In genomic region chr8:61466696-61467552, GRCm38 (mm10) we compare ENCODE assay signal across 21 mouse cellular contexts. TPM values are rescaled to one million over a fixed set of nuclear protein-coding genes. Genes with fewer than 3 reads are reported as not detected.
DNase-seq lines count a peak whose midpoint lies in the region; ATAC-seq lines count a peak whose summit lies in the region.
"Had no signal": no experiment of that assay in that cellular context is flagged by ENCODE, and none has a peak within 500 bp of the region (broad histone marks: within the 10 kb centered on the region; RNA-seq: fewer than 3 reads in every experiment).

No protein-coding gene starts in this region.

- no peak overlapping the region for H3K27ac ChIP-seq in forebrain, embryonic 12.5 days
- no peak overlapping the region for H3K27ac ChIP-seq in forebrain, embryonic 13.5 days
- H3K27ac ChIP-seq in limb, embryonic 12.5 days: no peak overlapping the region
- no peak overlapping the region for H3K27ac ChIP-seq in limb, embryonic 10.5 days
- no peak overlapping the region for H3K27ac ChIP-seq in midbrain, embryonic 14.5 days (replicated peaks; ENCODE audit: low read depth, low read length)
- H3K27ac ChIP-seq in neural tube, embryonic 15.5 days (replicated peaks): no peak overlapping the region
- H3K27ac ChIP-seq: heart, embryonic 10.5 days; left cerebral cortex, adult 2 months; liver, embryonic 12.5 days had no signal

- no peak overlapping the region for H3K9ac ChIP-seq in forebrain, embryonic 12.5 days
- H3K9ac ChIP-seq in forebrain, embryonic 13.5 days: no peak overlapping the region
- H3K9ac ChIP-seq in limb, embryonic 12.5 days (replicated peaks): no peak overlapping the region
- H3K9ac ChIP-seq in midbrain, embryonic 14.5 days (replicated peaks; ENCODE audit: low read length): no peak overlapping the region
- H3K9ac ChIP-seq in neural tube, embryonic 15.5 days (replicated peaks): no peak overlapping the region
- H3K9ac ChIP-seq: liver, embryonic 12.5 days had no signal

- H3K27me3 ChIP-seq in forebrain, embryonic 12.5 days: no peaks in the 10 kb centered on the region
- H3K27me3 ChIP-seq in forebrain, embryonic 13.5 days: no peaks in the 10 kb centered on the region
- no peaks in the 10 kb centered on the region for H3K27me3 ChIP-seq in limb, embryonic 12.5 days
- H3K27me3 ChIP-seq in limb, embryonic 10.5 days (ENCODE audit: low read depth, poor library complexity, severe bottlenecking): no peaks in the 10 kb centered on the region
- H3K27me3 ChIP-seq in midbrain, embryonic 14.5 days (ENCODE audit: control insufficient read depth, insufficient read depth, low read length): no peaks in the 10 kb centered on the region
- no peaks in the 10 kb centered on the region for H3K27me3 ChIP-seq in neural tube, embryonic 15.5 days (replicated peaks)
- H3K27me3 ChIP-seq: liver, embryonic 12.5 days had no signal

- no peak for DNase-seq in limb, embryonic 10.5 days (ENCODE audit: low spot score)
- DNase-seq in midbrain, embryonic 14.5 days: peak; percentile 66
- DNase-seq in kidney, postnatal 36 days: no peak
- DNase-seq: adrenal gland, postnatal 10 days; cerebellum, postnatal 14 days; embryo, embryonic 11 days; kidney, adult 18-20 months; kidney, postnatal 10 days; lung, adult 2 months; lung, postnatal 36 days; thymus, postnatal 36 days had no signal

- H3K9me3 ChIP-seq in forebrain, embryonic 12.5 days: no peaks in the 10 kb centered on the region
- no peaks in the 10 kb centered on the region for H3K9me3 ChIP-seq in forebrain, embryonic 13.5 days (replicated peaks)
- H3K9me3 ChIP-seq in limb, embryonic 12.5 days: no peaks in the 10 kb centered on the region
- H3K9me3 ChIP-seq in limb, embryonic 10.5 days (replicated peaks): no peaks in the 10 kb centered on the region
- H3K9me3 ChIP-seq in midbrain, embryonic 14.5 days (ENCODE audit: control insufficient read depth, low read length): no peaks in the 10 kb centered on the region
- H3K9me3 ChIP-seq in neural tube, embryonic 15.5 days (replicated peaks): no peaks in the 10 kb centered on the region
- H3K9me3 ChIP-seq: heart, embryonic 10.5 days; liver, embryonic 12.5 days had no signal

- H3K4me2 ChIP-seq in forebrain, embryonic 12.5 days: no peak overlapping the region
- no peak overlapping the region for H3K4me2 ChIP-seq in forebrain, embryonic 13.5 days
- no peak overlapping the region for H3K4me2 ChIP-seq in limb, embryonic 12.5 days
- H3K4me2 ChIP-seq in midbrain, embryonic 14.5 days (ENCODE audit: low read length): no peak overlapping the region
- H3K4me2 ChIP-seq in neural tube, embryonic 15.5 days: no peak overlapping the region
- H3K4me2 ChIP-seq: liver, embryonic 12.5 days had no signal

- no peak overlapping the region for H3K4me3 ChIP-seq in forebrain, embryonic 12.5 days (replicated peaks)
- H3K4me3 ChIP-seq in forebrain, embryonic 13.5 days: no peak overlapping the region
- no peak overlapping the region for H3K4me3 ChIP-seq in limb, embryonic 12.5 days (replicated peaks)
- no peak overlapping the region for H3K4me3 ChIP-seq in limb, embryonic 10.5 days
- H3K4me3 ChIP-seq in midbrain, embryonic 14.5 days (replicated peaks; ENCODE audit: low read depth, low read length): no peak overlapping the region
- no peak overlapping the region for H3K4me3 ChIP-seq in neural tube, embryonic 15.5 days (replicated peaks)
- H3K4me3 ChIP-seq: heart, embryonic 10.5 days; left cerebral cortex, adult 2 months; liver, embryonic 12.5 days had no signal

- H3K4me1 ChIP-seq in forebrain, embryonic 12.5 days: peaks cover 14% of the 10 kb centered on the region
- H3K4me1 ChIP-seq in forebrain, embryonic 13.5 days: peaks cover 15% of the 10 kb centered on the region
- H3K4me1 ChIP-seq in limb, embryonic 12.5 days (replicated peaks): no peaks in the 10 kb centered on the region
- H3K4me1 ChIP-seq in limb, embryonic 10.5 days: no peaks in the 10 kb centered on the region
- peaks cover 12% of the 10 kb centered on the region; the same call in 1 of the 2 replicates for H3K4me1 ChIP-seq in midbrain, embryonic 14.5 days (ENCODE audit: control insufficient read depth, insufficient read depth, low read length)
- H3K4me1 ChIP-seq in neural tube, embryonic 15.5 days: peaks cover 8% of the 10 kb centered on the region; the same call in 1 of the 2 replicates
- H3K4me1 ChIP-seq: heart, embryonic 10.5 days; liver, embryonic 12.5 days had no signal

- ATAC-seq in forebrain, embryonic 12.5 days (ENCODE audit: low FRiP score): 0 out of 2 replicates have a peak, but pooled peaks have one; percentile 23
- no peak for ATAC-seq in forebrain, embryonic 13.5 days
- 0 out of 2 replicates have a peak, but pooled peaks have one; percentile 56 for ATAC-seq in limb, embryonic 12.5 days (ENCODE audit: insufficient number of reproducible peaks, insufficient read depth, low FRiP score, low TSS enrichment, low read depth)
- ATAC-seq in midbrain, embryonic 14.5 days (ENCODE audit: low FRiP score, low TSS enrichment): peak; percentile 20; the same call in 1 of the 2 replicates
- ATAC-seq in neural tube, embryonic 15.5 days (ENCODE audit: low FRiP score): peak; percentile 65
- ATAC-seq in frontal cortex, adult (ENCODE audit: low TSS enrichment): no peak
- ATAC-seq: activated CD4-positive, CD25-positive, alpha-beta regulatory T cell, adult 4 months; CD4-positive, CD25-positive, alpha-beta regulatory T cell, adult 4 months; liver, embryonic 12.5 days had no signal

- H3K36me3 ChIP-seq in forebrain, embryonic 12.5 days (replicated peaks): no peaks in the 10 kb centered on the region
- H3K36me3 ChIP-seq in forebrain, embryonic 13.5 days (ENCODE audit: poor library complexity, severe bottlenecking): no peaks in the 10 kb centered on the region
- no peaks in the 10 kb centered on the region for H3K36me3 ChIP-seq in limb, embryonic 12.5 days
- no peaks in the 10 kb centered on the region for H3K36me3 ChIP-seq in limb, embryonic 10.5 days
- no peaks in the 10 kb centered on the region for H3K36me3 ChIP-seq in midbrain, embryonic 14.5 days (ENCODE audit: control insufficient read depth, insufficient read depth, low read length)
- no peaks in the 10 kb centered on the region for H3K36me3 ChIP-seq in neural tube, embryonic 15.5 days
- H3K36me3 ChIP-seq: heart, embryonic 10.5 days; liver, embryonic 12.5 days had no signal

- WGBS in forebrain, embryonic 12.5 days: 80% methylated on average over 15 of the region's 15 CpGs
- 77% methylated on average over 15 of the region's 15 CpGs for WGBS in forebrain, embryonic 13.5 days
- 88% methylated on average over 15 of the region's 15 CpGs for WGBS in limb, embryonic 12.5 days
- WGBS in limb, embryonic 10.5 days: 91% methylated on average over 15 of the region's 15 CpGs
- 68% methylated on average over 15 of the region's 15 CpGs for WGBS in midbrain, embryonic 14.5 days
- WGBS in neural tube, embryonic 15.5 days: 62% methylated on average over 15 of the region's 15 CpGs

RNA-seq across cellular contexts. Expression of gene Cbr4, which starts 20.6 kb away (rescaled TPM):
- polyA plus RNA-seq in forebrain, embryonic 12.5 days (2016; fragmentation: Nextera tagmentation; extraction: Ambion mirVana): 25.1 and 26.8 TPM in 2 replicates
- polyA plus RNA-seq in forebrain, embryonic 13.5 days (2015; fragmentation: Nextera tagmentation; extraction: Ambion mirVana): 25.1 and 26.6 TPM in 2 replicates
- polyA plus RNA-seq in limb, embryonic 12.5 days (2016; fragmentation: Nextera tagmentation; extraction: Ambion mirVana): 27.0 and 29.2 TPM in 2 replicates
- 23.2 and 28.2 TPM in 2 replicates for polyA plus RNA-seq in limb, embryonic 10.5 days (2016; fragmentation: Nextera tagmentation; extraction: Ambion mirVana)
- 23.0 and 23.8 TPM in 2 replicates for polyA plus RNA-seq in midbrain, embryonic 14.5 days (2014; fragmentation: Nextera tagmentation; extraction: Ambion mirVana)
- 17.2 and 25.4 TPM in 2 replicates for polyA plus RNA-seq in neural tube, embryonic 15.5 days (2015; fragmentation: Nextera tagmentation; extraction: Ambion mirVana)

Comparison
In these comparisons a context has a peak if more than half of its experiments do, and no peak if none do; other contexts are left out.
1. ATAC-seq: peak in forebrain, embryonic 12.5 days (single experiment), limb, embryonic 12.5 days (single experiment), midbrain, embryonic 14.5 days (single experiment) and neural tube, embryonic 15.5 days (single experiment); none in forebrain, embryonic 13.5 days (single experiment) and frontal cortex, adult (single experiment).